In the genomic region with DNA sequence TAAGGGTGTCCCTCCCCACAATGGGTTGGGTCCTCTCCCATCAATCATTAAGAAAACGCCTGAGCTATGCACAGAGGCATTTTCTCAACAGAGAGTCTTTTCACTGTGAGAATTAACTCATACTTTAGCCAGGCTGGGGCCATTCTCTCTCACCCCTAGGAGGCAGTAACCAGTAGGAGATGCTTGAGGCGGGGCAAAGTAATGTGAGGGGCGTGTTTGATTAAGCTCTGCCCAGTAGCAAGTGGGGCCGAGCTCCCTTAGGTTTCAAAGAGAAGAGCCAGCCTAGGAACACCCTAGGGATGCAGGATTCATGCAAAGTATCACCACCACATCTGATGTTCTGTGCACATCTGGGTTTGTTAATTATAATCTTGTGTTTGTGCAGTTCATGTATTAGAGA, we compare ENCODE assay signal across 22 mouse cellular contexts.
"Had no signal": no experiment of that assay in that cellular context is flagged by ENCODE, and none has a peak within 500 bp of the region (broad histone marks: within the 10 kb centered on the region; RNA-seq: fewer than 3 reads in every experiment).

No protein-coding gene starts in this region.

- DNase-seq: kidney, adult 11 months; kidney, adult 8-10 months; kidney, postnatal 10 days; kidney, postnatal 36 days; liver, postnatal 0 days; lung, embryonic 14.5 days; retina, postnatal 1 day; right cerebral cortex, postnatal 25 days; spleen, adult 18-20 months; thymus, postnatal 25 days had no signal

- H3K27me3 ChIP-seq: kidney, embryonic 15.5 days; limb, embryonic 13.5 days; midbrain, embryonic 13.5 days; neural tube, embryonic 13.5 days; stomach, embryonic 15.5 days had no signal

- H3K9ac ChIP-seq: kidney, embryonic 15.5 days; limb, embryonic 13.5 days; liver, embryonic 14.5 days; liver, postnatal 0 days; lung, embryonic 14.5 days; midbrain, embryonic 13.5 days; neural tube, embryonic 13.5 days; stomach, embryonic 15.5 days had no signal

- ATAC-seq: liver, postnatal 0 days; lung, postnatal 0 days; midbrain, embryonic 13.5 days; midbrain, embryonic 16.5 days had no signal

- H3K4me3 ChIP-seq: kidney, embryonic 15.5 days; limb, embryonic 10.5 days; limb, embryonic 13.5 days; midbrain, embryonic 10.5 days; midbrain, embryonic 13.5 days; myocyte; neural tube, embryonic 13.5 days; stomach, embryonic 15.5 days had no signal

- H3K9me3 ChIP-seq: kidney, embryonic 15.5 days; limb, embryonic 10.5 days; limb, embryonic 13.5 days; midbrain, embryonic 10.5 days; midbrain, embryonic 13.5 days; neural tube, embryonic 13.5 days; stomach, embryonic 15.5 days had no signal

- H3K36me3 ChIP-seq: limb, embryonic 13.5 days; stomach, embryonic 15.5 days had no signal

- H3K27ac ChIP-seq: kidney, embryonic 15.5 days; limb, embryonic 10.5 days; limb, embryonic 13.5 days; liver, embryonic 14.5 days; macrophage; midbrain, embryonic 10.5 days; midbrain, embryonic 13.5 days; neural tube, embryonic 13.5 days; stomach, embryonic 15.5 days had no signal

- H3K4me1 ChIP-seq: kidney, embryonic 15.5 days; limb, embryonic 10.5 days; limb, embryonic 13.5 days; midbrain, embryonic 10.5 days; midbrain, embryonic 13.5 days; neural tube, embryonic 13.5 days; stomach, embryonic 15.5 days had no signal

- H3K4me2 ChIP-seq: kidney, embryonic 15.5 days; limb, embryonic 13.5 days; lung, embryonic 14.5 days; midbrain, embryonic 13.5 days; neural tube, embryonic 13.5 days; stomach, embryonic 15.5 days had no signal
